Mouse (Mus musculus): ENCODE data around the gene Klhl33.
"Not testable (repeated sequence)": the region's sequence is repeated elsewhere in the genome, so short reads cannot be mapped to it uniquely, and the experiment has no call there.

Gene Klhl33

DNA sequence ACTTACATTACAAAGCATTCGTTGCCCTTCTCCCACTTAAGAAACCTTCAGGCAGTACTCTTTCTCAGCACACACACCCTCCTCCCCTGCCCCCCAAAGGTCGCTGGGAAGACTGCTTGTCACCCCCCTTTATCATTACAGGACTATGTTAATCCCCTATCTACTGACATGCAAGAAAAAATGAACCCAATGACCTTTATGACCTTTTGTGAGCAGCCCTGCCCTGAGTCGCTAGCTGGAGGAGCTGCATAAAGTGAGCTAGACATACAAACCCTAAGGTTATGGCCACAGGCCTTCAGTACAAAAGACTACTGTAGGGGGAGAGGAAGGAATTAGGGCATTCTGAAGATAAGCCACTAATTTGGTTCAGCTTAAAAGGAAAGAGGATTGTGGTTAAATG lies 14.0 kb upstream of the Klhl33 start:
- in situ Hi-C loops (cut with MboI; ENCODE audit: low pct_unique_long_range_greater_than_20kb in 1 of 2, low sequenced_read_pairs in 2 of 2, unreplicated experiment in 1 of 2) = no loop called here

DNA sequence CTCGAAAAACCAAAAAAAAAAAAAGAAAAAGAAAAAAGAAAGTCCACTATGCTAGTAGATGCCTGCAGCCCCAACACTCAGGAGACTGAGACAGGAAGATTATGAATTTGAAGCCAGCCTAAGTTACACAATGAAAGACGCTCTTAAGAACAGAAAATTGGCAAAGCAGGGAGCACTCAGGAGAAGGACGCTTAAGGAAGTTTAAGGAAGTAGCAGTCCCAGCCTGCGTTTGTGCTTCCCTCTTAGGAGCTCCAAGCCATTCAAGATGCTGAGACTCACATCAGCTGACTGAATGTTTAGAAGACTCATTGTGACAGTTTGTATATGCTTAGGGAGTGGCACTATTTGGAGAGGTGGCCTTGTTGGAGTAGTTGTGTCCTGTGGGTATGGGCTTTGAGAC lies 10.8 kb upstream of the Klhl33 start:
- in situ Hi-C loops (cut with MboI; ENCODE audit: low pct_unique_long_range_greater_than_20kb in 1 of 2, low sequenced_read_pairs in 2 of 2, unreplicated experiment in 1 of 2) = no loop called here

DNA sequence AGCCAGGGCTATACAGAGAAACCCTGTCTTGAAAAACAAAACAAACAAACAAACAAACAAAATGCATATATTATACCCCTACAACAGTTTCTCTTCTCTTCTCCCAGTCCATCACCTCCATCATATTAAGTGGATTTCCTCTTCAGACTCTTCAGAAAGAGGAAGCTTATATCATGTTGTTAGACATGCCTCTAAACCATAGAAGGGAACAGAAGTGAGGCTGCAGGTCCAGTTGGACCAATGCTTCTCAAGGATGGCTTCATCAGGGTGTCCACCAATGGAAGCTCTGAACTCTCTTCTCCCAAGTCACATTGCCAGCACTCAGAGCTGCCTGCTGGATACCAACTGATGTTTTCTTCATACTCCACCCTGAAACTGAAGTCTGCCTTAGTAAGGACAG lies 8.0 kb upstream of the Klhl33 start:
- in situ Hi-C loops (cut with MboI; ENCODE audit: low pct_unique_long_range_greater_than_20kb in 1 of 2, low sequenced_read_pairs in 2 of 2, unreplicated experiment in 1 of 2) = not testable (repeated sequence)

DNA sequence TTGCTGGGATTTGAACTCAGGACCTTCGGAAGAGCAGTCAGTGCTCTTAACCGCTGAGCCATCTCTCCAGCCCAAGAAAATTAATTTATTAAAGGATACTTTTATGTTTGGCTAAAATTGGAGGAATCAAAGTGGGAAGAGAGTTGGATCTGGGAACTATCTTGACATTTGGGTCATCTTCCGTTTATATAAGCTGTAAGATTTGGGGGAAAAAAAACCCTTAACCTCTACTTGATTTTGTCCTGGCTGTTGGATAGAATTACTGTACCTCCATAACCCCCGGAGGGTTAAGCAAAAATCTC lies 7.5 kb upstream of the Klhl33 start:
- in situ Hi-C loops (cut with MboI; ENCODE audit: low pct_unique_long_range_greater_than_20kb in 1 of 2, low sequenced_read_pairs in 2 of 2, unreplicated experiment in 1 of 2) = no loop called here

DNA sequence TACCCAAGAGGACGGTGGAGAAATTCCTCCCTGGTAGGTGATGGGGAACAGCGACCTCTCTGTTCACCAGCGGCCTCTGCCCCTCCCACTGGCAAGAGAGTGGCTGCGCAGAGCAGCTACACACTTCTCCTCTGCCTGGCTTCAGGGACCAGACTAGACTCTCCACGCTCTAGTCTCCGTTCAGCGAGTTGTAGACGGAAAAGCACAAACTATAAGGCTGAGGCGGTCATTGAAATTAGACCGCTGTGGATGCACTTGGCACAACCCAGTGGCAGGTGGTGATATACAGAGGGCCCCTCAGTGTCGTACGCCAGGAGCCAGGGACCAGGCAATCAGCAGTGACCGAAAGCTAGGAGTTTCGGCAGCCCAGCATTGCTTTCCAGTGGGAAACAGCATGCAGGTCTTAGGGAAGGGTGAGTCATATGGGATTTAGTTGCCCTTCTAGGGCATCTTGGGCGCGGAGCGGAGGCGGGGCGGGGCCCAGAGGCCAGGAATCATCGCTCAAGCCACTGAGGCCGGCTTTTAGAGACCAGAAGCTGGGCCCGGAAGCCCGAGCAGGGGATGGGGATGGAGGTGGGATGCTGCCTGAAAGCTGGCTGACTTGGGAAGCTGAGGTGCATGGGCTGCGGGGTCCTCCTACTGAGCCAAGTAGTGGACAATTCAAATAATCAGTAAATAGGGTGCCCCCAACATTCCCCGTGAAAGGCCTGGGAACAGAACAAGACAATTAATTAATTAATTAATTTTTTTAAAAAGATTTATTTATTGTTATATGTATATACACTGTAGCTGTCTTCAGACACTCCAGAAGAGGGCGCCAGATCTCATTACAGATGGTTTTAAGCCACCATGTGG lies 6.9 kb upstream of the Klhl33 start:
- in situ Hi-C loops (cut with MboI; ENCODE audit: low pct_unique_long_range_greater_than_20kb in 1 of 2, low sequenced_read_pairs in 2 of 2, unreplicated experiment in 1 of 2) = no loop called here

DNA sequence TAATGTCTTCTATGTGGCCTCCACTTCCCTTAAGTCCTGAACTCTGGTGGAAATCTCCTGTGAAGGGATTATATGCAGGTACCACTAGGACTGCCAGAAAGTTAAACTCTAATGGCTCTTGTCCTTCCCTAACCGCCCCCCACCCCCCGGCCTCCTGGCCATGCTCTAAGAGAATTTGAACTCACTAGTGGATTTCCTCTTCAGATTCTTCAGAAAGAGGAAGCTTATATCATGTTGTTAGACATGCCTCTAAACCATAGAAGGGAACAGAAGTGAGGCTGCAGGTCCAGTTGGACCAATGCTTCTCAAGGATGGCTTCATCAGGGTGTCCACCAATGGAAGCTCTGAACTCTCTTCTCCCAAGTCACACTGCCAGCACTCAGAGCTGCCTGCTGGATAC lies 685 bp upstream of the Klhl33 start:
- in situ Hi-C loops (cut with MboI; ENCODE audit: low pct_unique_long_range_greater_than_20kb in 1 of 2, low sequenced_read_pairs in 2 of 2, unreplicated experiment in 1 of 2) = not testable (repeated sequence)

DNA sequence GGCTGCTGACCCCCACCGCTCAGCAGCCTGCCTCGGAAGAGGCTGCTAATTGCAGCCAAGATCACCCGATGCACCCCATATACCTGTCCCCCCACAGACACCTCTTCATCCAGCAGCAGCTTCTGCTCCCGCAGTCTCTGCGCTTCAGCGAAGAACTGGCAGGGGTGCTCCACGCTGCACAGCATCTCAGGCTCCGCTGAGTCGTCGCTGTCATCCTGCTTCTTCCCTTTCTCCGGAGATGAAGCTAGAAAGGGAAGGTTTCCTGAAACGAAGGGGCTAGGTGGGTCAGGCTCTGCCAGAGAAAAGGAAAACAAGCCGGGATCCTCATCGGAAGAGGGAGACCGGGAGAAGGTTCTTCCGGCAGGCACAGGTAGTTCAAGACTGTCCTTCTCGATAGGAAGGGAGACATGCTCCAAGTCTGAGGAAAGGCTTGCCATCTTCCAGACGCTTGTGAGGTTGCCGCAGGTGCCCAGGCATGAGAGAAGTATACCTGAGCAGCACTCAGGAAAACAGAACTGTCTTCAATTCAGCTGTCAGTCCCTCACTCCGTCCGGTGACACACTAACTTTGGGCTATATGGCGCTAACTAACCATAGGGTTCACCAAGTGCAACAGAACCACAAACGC lies 447 bp downstream of the Klhl33 start:
- in situ Hi-C loops (cut with MboI; ENCODE audit: low pct_unique_long_range_greater_than_20kb in 1 of 2, low sequenced_read_pairs in 2 of 2, unreplicated experiment in 1 of 2) = no loop called here

DNA sequence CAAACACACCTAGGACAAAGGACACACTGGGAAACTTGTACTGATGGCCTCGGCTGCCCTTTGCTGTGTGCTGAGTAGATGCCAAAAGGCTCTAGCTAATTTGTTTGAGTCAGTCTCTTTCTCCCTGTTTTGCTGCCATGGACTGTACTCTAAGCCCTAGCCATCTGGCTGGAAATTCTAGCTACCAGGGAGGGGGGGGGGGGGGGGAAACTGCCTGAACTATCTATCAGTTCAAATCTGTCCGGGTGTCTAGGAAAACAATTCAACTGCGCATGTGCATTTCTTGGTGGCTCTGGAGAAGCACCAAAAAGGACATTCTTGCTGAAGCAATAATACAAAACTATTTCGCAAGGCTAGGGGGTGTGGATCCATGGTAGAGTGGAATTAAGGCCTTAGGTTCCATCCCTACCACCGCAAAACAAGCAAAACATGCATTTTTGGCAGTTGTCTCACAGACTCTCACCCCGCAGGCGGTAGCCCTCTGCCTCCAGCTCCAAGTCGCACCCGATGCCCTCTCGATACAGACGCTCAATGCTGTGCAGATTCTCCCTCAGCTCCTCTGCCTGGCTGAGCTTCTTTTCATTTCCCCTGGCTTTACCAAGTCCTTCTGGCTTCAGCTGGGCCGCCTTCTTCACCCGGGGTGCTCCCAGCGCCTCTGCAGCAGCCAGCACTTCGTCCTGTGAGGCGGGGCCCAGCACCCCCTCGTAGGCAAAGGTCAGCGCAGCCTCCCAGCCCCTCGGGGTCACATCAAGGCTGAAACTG lies 1.1 kb downstream of the Klhl33 start:
- in situ Hi-C loops (cut with MboI; ENCODE audit: low pct_unique_long_range_greater_than_20kb in 1 of 2, low sequenced_read_pairs in 2 of 2, unreplicated experiment in 1 of 2) = no loop called here

DNA sequence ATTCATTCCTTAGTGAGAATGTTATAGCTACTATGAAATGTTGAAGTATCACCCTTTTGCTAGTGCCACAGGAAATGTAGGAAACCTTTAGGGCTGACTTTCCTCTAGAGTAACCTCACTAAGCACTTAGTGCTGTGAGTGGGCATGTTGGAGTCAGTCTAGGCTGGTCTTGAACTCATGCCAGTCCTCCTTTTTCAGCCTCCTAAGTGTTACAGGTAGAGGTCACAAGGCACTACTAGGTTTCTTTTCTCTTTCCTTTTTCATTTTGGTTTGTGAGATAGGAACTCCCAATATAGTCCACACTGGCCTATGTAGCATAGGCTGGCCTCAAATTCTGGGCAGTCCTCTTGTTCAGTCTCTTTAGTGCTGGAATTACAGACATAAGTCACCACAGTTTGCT lies 1.9 kb downstream of the Klhl33 start:
- in situ Hi-C loops (cut with MboI; ENCODE audit: low pct_unique_long_range_greater_than_20kb in 1 of 2, low sequenced_read_pairs in 2 of 2, unreplicated experiment in 1 of 2) = no loop called here

DNA sequence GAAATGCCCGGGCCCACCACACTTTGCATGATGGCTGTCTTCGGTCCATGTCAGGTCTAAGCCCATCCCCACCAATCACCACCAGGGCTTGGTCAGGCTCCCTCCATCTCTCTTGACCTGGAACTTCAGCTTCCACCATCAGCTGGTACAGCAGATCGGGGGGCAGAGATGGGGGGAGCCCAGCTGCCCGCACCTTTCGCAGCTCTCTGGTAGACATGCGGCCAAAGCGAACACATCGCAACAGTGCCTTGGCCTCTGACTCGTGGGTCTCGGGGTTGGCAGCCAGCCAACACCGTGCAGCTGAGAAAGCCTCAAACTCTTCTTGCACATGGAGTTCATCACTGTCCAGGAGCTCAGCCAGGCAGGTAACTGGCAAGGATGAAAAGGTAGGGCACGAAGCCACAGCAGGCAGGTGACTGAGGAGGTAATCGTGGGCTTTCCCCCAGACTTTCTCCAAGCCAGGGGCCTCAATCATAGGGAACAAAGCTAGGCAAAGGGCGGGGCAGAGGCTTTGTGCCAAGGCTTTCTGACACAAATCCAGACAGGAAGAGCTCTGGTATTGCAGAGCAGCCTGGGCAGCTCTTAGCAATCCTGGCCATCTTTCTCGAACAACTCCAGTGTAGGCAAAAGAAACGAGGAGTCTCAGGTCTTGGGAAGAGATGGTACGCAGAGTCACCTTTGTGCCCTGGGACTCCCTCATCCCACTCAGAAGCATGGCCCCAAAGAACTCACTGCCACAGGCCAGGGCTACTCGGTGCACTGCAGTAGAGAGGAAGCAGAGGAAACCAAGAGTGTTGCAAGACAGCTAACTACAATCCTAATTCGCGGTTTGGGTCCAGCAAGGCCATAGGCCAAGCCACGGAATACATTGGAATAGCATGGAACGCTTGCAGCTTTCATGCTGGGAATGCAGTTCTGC lies 4.5 kb downstream of the Klhl33 start:
- in situ Hi-C loops (cut with MboI; ENCODE audit: low pct_unique_long_range_greater_than_20kb in 1 of 2, low sequenced_read_pairs in 2 of 2, unreplicated experiment in 1 of 2) = no loop called here

DNA sequence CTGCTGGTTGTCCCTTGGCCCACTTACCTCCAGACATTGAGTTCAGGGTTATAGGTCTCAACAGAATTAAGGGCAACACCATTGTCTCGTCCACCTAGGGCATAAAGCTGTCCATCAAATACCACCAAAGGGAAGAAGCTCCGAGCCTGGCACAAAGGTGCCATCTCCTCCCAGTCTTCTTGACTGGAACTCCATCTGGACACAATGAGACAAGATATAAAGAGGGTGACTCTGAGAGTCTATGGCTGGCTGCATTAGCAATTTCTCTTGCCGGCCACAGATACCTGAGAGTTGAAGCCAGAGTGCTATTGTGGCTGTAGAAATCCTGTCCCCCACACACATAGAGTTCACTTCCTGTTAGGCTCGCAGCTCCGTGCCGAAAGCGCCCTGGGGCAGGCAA lies 5.2 kb downstream of the Klhl33 start:
- in situ Hi-C loops (cut with MboI; ENCODE audit: low pct_unique_long_range_greater_than_20kb in 1 of 2, low sequenced_read_pairs in 2 of 2, unreplicated experiment in 1 of 2) = no loop called here

DNA sequence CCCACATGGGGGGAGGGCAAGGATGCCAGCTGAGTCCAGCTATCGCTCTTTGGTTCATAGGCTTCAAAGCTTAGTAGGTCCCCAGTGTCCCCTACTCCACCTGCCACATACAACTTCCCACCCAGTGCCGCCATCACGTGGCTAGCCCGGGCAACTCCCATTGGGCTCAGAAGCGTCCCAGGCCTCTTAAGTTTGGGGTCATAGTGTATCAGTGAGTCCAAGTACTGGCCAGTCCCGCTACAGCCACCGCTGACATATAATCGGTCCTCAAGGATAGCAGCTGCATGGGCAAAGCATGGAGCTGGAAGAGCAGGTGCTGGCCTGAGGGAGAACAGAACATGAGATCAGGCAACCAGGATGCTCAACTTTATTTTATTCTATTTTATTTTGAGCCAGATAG lies 5.7 kb downstream of the Klhl33 start:
- in situ Hi-C loops (cut with MboI; ENCODE audit: low pct_unique_long_range_greater_than_20kb in 1 of 2, low sequenced_read_pairs in 2 of 2, unreplicated experiment in 1 of 2) = no loop called here

DNA sequence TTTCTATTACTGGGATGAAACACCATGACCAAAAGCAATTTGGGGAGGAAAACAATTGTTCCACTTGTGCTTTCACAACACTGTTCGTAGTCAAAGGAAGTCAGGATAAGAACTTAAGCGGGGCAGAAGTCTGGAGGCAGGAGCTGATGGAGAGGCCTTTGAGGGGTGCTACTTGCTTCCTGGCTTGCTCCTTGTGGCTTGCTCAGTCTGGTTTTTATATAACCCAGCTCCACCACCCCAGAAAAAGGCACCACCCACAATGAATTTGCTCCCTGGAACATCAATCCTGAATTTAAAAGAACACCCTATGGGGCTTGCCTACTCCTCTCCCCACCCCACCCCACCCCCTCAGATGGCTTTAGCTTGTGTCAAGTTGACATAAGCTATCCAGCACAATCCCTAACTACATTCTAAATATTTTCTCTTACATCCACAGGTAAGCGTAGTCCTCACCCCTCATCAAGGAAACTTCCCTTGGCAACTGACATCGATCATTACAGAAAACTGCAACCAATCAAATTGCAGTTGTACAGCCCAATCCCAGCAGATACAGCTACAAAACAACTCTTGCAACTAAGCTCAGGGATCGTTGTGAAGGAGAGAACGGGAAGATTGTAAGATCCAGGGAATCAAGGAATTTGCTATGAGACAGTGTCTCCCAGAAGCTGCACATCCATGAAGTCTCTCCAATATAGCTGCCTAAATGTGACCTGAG lies 20.9 kb downstream of the Klhl33 start:
- in situ Hi-C loops (cut with MboI; ENCODE audit: low pct_unique_long_range_greater_than_20kb in 1 of 2, low sequenced_read_pairs in 2 of 2, unreplicated experiment in 1 of 2) = no loop called here

DNA sequence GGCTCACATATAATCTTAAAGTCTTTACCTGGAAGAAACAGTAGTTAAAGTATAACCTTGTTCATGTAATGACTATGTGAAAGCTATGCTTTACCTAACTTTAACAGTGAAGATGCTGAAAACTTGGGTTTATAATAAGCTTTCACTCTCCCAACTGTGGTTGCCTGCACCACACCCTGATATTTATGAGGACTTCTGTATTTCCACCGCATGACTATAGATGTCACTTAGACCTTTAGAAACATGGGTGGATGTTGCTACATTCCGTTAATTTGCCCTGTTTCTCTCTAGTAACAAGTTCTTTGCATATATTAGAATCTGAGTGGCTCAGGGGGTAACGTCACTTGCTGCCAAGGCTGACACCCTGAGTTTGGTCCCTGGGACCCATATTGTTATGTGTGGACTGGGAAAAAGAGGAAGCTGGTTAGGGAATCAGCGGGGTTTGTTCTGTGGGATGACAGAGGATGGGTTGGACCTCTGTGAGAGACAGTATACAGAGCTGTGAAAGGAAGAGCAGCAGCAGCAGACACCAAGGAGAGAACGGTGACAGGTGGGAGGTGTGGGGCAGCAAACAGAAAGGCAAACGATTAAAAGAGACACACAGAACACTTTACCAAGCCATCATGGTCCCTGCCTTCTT lies 21.6 kb downstream of the Klhl33 start:
- in situ Hi-C loops (cut with MboI; ENCODE audit: low pct_unique_long_range_greater_than_20kb in 1 of 2, low sequenced_read_pairs in 2 of 2, unreplicated experiment in 1 of 2) = no loop called here

DNA sequence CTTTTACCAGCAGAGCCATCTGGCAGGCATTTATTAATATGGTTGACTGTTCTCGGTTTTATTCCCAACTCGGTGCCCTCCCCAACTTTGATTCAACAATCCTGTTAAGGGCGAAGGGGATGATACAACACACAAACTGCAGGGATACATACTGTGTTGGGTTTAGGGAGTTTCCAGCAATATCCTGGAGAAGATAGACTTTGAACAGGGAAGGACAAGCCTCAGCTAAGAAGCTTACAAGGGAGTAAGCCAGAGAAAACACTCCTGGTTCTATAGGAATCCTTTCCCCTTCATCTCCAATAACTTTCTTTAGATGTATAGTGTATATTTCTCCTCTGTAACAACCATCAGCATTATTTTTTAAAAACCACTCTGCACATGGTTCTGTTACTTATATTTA lies 22.1 kb downstream of the Klhl33 start:
- in situ Hi-C loops (cut with MboI; ENCODE audit: low pct_unique_long_range_greater_than_20kb in 1 of 2, low sequenced_read_pairs in 2 of 2, unreplicated experiment in 1 of 2) = no loop called here

DNA sequence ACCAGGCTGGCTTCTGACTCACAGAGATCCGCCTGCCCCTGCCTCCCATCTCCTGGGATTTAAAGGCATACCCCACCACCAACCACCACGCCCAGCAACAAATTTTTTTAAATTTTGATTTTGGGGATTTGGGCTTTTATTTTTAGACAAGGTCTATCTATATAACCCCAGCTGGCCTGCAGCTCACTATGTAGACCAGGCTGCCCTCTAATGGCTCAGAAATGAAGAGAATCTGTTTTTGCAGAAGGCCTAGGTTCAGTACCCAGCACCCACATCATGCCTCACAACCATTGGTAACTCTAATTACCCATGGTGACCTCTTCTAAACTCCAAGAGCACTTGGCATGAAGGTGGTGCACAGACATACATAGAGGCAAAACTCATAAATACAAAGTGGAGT lies 26.0 kb downstream of the Klhl33 start:
- in situ Hi-C loops (cut with MboI; ENCODE audit: low pct_unique_long_range_greater_than_20kb in 1 of 2, low sequenced_read_pairs in 2 of 2, unreplicated experiment in 1 of 2) = no loop called here

DNA sequence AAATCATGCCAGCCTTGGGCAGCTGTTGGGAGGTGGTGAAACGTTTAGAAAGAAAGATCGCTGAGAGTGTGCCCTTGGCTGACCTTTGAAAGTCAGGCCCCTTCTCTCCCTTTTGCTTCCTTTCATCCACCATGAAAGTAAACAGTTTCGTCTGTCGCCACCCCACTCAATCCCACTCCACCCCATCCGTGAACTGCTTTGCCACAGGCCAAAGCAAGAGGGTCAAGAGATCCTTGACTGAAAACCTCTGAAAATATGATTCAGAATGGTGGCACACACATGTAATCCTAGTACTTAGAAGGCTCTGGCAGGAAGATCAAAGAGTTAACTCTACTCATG lies 26.5 kb downstream of the Klhl33 start:
- in situ Hi-C loops (cut with MboI; ENCODE audit: low pct_unique_long_range_greater_than_20kb in 1 of 2, low sequenced_read_pairs in 2 of 2, unreplicated experiment in 1 of 2) = no loop called here
